Mouse (Mus musculus) T-helper 1 cell (primary cell): ENCODE measurements around the gene Lrpap1.

Experiments
- in situ Hi-C: fragments of 300-600 bp; cut with MboI, MseI; formaldehyde crosslinking; loops from one replicate; pipeline ENCODE4 v1.15.1; 2025; ENCODE audit warnings: high pct_unique_total_duplicates

The Lrpap1 gene

GRCm38 (mm10) chr5:35057582-35057981 is 48.0 kb downstream of the Lrpap1 start:
- in situ Hi-C loops, result no loop called here

- in situ Hi-C loops, result no loop called here
These were observed 48.7 kb downstream of the Lrpap1 start, which contains the start of gene Dok7 for GRCm38 (mm10) chr5:35056604-35057432. Dok7 (plus strand) TSS chr5:35056766.

- in situ Hi-C loops, result no loop called here
These were observed 50.5 kb downstream of the Lrpap1 start for GRCm38 (mm10) chr5:35055076-35055475.

GRCm38 (mm10) chr5:35054628-35055027 is 50.9 kb downstream of the Lrpap1 start:
- in situ Hi-C loops, result no loop called here

- in situ Hi-C loops, result no loop called here
These were observed 55.0 kb downstream of the Lrpap1 start for GRCm38 (mm10) chr5:35050541-35050940.

- in situ Hi-C loops, result loop anchor here (5.0 kb wide), 2 partner anchors 56 to 126 kb away; no protein-coding TSS in a partner anchor
These were observed 62.5 kb downstream of the Lrpap1 start for GRCm38 (mm10) chr5:35043110-35043451.

- in situ Hi-C loops, result loop anchor here (5.0 kb wide), 2 partner anchors 55 to 125 kb away; no protein-coding TSS in a partner anchor
These were observed 63.0 kb downstream of the Lrpap1 start for GRCm38 (mm10) chr5:35042431-35043109.
